Mouse (Mus musculus): Measurements from ENCODE around the gene 4930438A08Rik.
"Not testable (repeated sequence)": the region's sequence is repeated elsewhere in the genome, so short reads cannot be mapped to it uniquely, and the experiment has no call there.

Gene 4930438A08Rik

GRCm38 (mm10) chr11:58282518-58282917, 7.9 kb downstream of the 4930438A08Rik start:
- DNase-seq (ENCODE audit: low spot score), result no peak

GRCm38 (mm10) chr11:58289992-58290682, 15.5 kb downstream of the 4930438A08Rik start:
- no peak for DNase-seq (ENCODE audit: low spot score)

- DNase-seq (ENCODE audit: low spot score), result no peak
Measured at GRCm38 (mm10) chr11:58290812-58291211, 16.2 kb downstream of the 4930438A08Rik start.

GRCm38 (mm10) chr11:58292791-58293190, 18.2 kb downstream of the 4930438A08Rik start:
- no peak for DNase-seq (ENCODE audit: low spot score)

- no peak for DNase-seq (ENCODE audit: low spot score)
Measured at GRCm38 (mm10) chr11:58297396-58297795, 22.8 kb downstream of the 4930438A08Rik start.

- DNase-seq (ENCODE audit: low spot score), result peak; percentile 58
Measured at GRCm38 (mm10) chr11:58301057-58301456, 26.5 kb downstream of the 4930438A08Rik start.

GRCm38 (mm10) chr11:58301837-58302754, 27.5 kb downstream of the 4930438A08Rik start:
- peak; percentile 99 for DNase-seq (ENCODE audit: low spot score)

GRCm38 (mm10) chr11:58302774-58303445, 28.3 kb downstream of the 4930438A08Rik start:
- DNase-seq (ENCODE audit: low spot score), result no peak

GRCm38 (mm10) chr11:58303594-58303993, 29.0 kb downstream of the 4930438A08Rik start:
- DNase-seq (ENCODE audit: low spot score), result no peak

GRCm38 (mm10) chr11:58305299-58305698, 30.7 kb downstream of the 4930438A08Rik start:
- DNase-seq (ENCODE audit: low spot score), result not testable (repeated sequence)

GRCm38 (mm10) chr11:58306860-58307308, 32.3 kb downstream of the 4930438A08Rik start, which contains the start of gene Zfp692:
Gene Zfp692 (plus strand): TSS chr11:58307069.
- peak; percentile 93 for DNase-seq (ENCODE audit: low spot score)

- DNase-seq (ENCODE audit: low spot score), result no peak
Measured at GRCm38 (mm10) chr11:58307411-58308080, 32.9 kb downstream of the 4930438A08Rik start.

- no peak for DNase-seq (ENCODE audit: low spot score)
Measured at GRCm38 (mm10) chr11:58308661-58309060, 34.1 kb downstream of the 4930438A08Rik start.

- DNase-seq (ENCODE audit: low spot score), result no peak
Measured at GRCm38 (mm10) chr11:58314069-58314468, 39.5 kb downstream of the 4930438A08Rik start.

GRCm38 (mm10) chr11:58315536-58316168, 41.1 kb downstream of the 4930438A08Rik start:
- no peak for DNase-seq (ENCODE audit: low spot score)

- no peak for DNase-seq (ENCODE audit: low spot score)
Measured at GRCm38 (mm10) chr11:58316344-58316743, 41.7 kb downstream of the 4930438A08Rik start.

GRCm38 (mm10) chr11:58316768-58317390, 42.3 kb downstream of the 4930438A08Rik start:
- no peak for DNase-seq (ENCODE audit: low spot score)

GRCm38 (mm10) chr11:58322824-58323569, 48.4 kb downstream of the 4930438A08Rik start:
- DNase-seq (ENCODE audit: low spot score), result peak; percentile 94

- DNase-seq (ENCODE audit: low spot score), result no peak
Measured at GRCm38 (mm10) chr11:58323570-58324340, 49.2 kb downstream of the 4930438A08Rik start.

All from layer of hippocampus, adult 9-10 months (tissue).